Mouse (Mus musculus): ENCODE measurements around the gene Myo16. TPM values are rescaled to one million over a fixed set of nuclear protein-coding genes. Genes with fewer than 3 reads are reported as not detected.
A peak's percentile ranks its signal among the peaks of the same experiment; 100 is the strongest.

The Myo16 gene
- polyA plus RNA-seq, 1 experiment from 2014 or later = 3.0 TPM

DNA sequence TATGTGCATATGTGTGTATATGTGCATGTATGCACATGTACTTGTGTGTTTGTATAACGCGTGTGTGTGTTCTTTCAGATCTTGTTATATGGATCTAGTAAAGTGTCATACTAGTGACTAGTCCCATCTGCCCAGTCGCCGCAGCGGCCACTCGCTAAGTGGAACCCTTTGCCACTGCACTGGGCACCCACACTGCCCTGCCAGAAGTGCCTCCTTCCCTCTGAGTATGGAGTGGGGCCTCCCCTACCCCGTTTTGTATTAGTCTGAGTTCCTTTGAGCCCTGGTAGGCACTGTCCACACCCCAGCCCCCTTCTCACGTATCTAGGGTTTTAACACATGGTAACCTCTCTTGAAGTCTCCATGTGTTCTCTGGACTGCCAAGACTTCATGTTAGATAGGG lies 264.3 kb downstream of the Myo16 start:
- Histone ChIP-seq H3K27me3 (ENCODE audit: control insufficient read depth, insufficient read depth, low read length) (no peaks in the 10 kb centered on the region), H3K4me1 (ENCODE audit: control insufficient read depth, insufficient read depth, low read length) (no peaks in the 10 kb centered on the region), H3K27ac (ENCODE audit: low read depth, low read length) (no peak overlapping the region), H3K9me3 (ENCODE audit: control insufficient read depth, low read length) (no peaks in the 10 kb centered on the region), H3K9ac (ENCODE audit: low read length) (no peak overlapping the region), H3K4me2 (no peak overlapping the region), H3K4me3 (ENCODE audit: low read depth, low read length) (no peak overlapping the region), H3K36me3 (ENCODE audit: control insufficient read depth, insufficient read depth, low read length) (no peaks in the 10 kb centered on the region)
- ATAC-seq (ENCODE audit: low FRiP score) = no peak
- no peak for DNase-seq (ENCODE audit: low spot score, missing footprints)
- WGBS = 90% methylated on average over 8 of the region's 8 CpGs

DNA sequence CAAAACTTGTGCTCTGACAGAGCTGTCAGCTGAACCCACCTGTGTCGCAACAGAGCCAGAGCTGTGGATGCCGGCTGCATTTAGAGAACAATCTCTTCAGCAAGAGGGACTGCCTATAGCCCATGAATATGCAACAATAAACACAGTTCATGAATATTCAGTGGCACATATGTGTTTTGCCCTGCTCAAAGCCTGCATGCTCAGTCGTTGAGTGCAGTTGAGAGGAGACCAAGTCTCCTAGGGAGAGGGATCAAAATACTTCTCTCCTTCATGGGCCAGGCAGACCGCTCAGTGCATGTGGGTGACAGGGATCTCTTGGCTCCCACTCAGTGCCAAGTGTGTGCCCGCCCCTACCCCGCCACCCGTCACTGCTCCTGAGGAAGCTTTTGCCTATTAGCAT lies 265.3 kb downstream of the Myo16 start:
- Histone ChIP-seq H3K27me3 (ENCODE audit: control insufficient read depth, insufficient read depth, low read length) (no peaks in the 10 kb centered on the region), H3K4me2 (no peak overlapping the region), H3K4me1 (ENCODE audit: control insufficient read depth, insufficient read depth, low read length) (no peaks in the 10 kb centered on the region), H3K27ac (ENCODE audit: low read depth, low read length) (no peak overlapping the region), H3K4me3 (ENCODE audit: low read depth, low read length) (no peak overlapping the region), H3K9me3 (ENCODE audit: control insufficient read depth, low read length) (no peaks in the 10 kb centered on the region), H3K36me3 (ENCODE audit: control insufficient read depth, insufficient read depth, low read length) (no peaks in the 10 kb centered on the region), H3K9ac (ENCODE audit: low read length) (no peak overlapping the region)
- ATAC-seq (ENCODE audit: low FRiP score) = peak; percentile 47; the same call in 1 of the 2 replicates
- DNase-seq (ENCODE audit: low spot score, missing footprints) = no peak
- WGBS = 64% methylated on average over 7 of the region's 7 CpGs

GRCm38 (mm10) chr8:10419726-10420125 lies 266.0 kb downstream of the Myo16 start:
- Histone ChIP-seq H3K36me3 (ENCODE audit: control insufficient read depth, insufficient read depth, low read length) (no peaks in the 10 kb centered on the region), H3K27me3 (ENCODE audit: control insufficient read depth, insufficient read depth, low read length) (no peaks in the 10 kb centered on the region), H3K4me1 (ENCODE audit: control insufficient read depth, insufficient read depth, low read length) (no peaks in the 10 kb centered on the region), H3K4me2 (no peak overlapping the region), H3K27ac (ENCODE audit: low read depth, low read length) (no peak overlapping the region), H3K4me3 (ENCODE audit: low read depth, low read length) (no peak overlapping the region), H3K9me3 (ENCODE audit: control insufficient read depth, low read length) (no peaks in the 10 kb centered on the region), H3K9ac (ENCODE audit: low read length) (no peak overlapping the region)
- ATAC-seq (ENCODE audit: low FRiP score) = no peak
- 67% methylated on average over 4 of the region's 4 CpGs for WGBS
- no peak for DNase-seq (ENCODE audit: low spot score, missing footprints)

- Histone ChIP-seq H3K9me3 (ENCODE audit: control insufficient read depth, low read length) (no peaks in the 10 kb centered on the region), H3K9ac (ENCODE audit: low read length) (no peak overlapping the region), H3K4me1 (ENCODE audit: control insufficient read depth, insufficient read depth, low read length) (no peaks in the 10 kb centered on the region), H3K27ac (ENCODE audit: low read depth, low read length) (no peak overlapping the region), H3K4me2 (no peak overlapping the region), H3K27me3 (ENCODE audit: control insufficient read depth, insufficient read depth, low read length) (no peaks in the 10 kb centered on the region), H3K36me3 (ENCODE audit: control insufficient read depth, insufficient read depth, low read length) (no peaks in the 10 kb centered on the region), H3K4me3 (ENCODE audit: low read depth, low read length) (no peak overlapping the region)
- no peak for DNase-seq (ENCODE audit: low spot score, missing footprints)
- ATAC-seq (ENCODE audit: low FRiP score) = no peak
- 85% methylated on average over 6 of the region's 6 CpGs for WGBS
Observed at GRCm38 (mm10) chr8:10420551-10420950, 266.8 kb downstream of the Myo16 start.

GRCm38 (mm10) chr8:10421516-10422090 lies 267.9 kb downstream of the Myo16 start:
- no peak overlapping the region for H3K4me3 ChIP-seq (ENCODE audit: low read depth, low read length)
- ATAC-seq (ENCODE audit: low FRiP score) (no peak), DNase-seq (ENCODE audit: low spot score, missing footprints) (peak; percentile 33)
- 93% methylated on average over 9 of the region's 9 CpGs for WGBS
- H3K27me3 ChIP-seq (ENCODE audit: control insufficient read depth, insufficient read depth, low read length) = no peaks in the 10 kb centered on the region
- no peak overlapping the region for H3K4me2 ChIP-seq
- no peak overlapping the region for H3K27ac ChIP-seq (ENCODE audit: low read depth, low read length)
- H3K36me3 ChIP-seq (ENCODE audit: control insufficient read depth, insufficient read depth, low read length) = no peaks in the 10 kb centered on the region
- H3K9ac ChIP-seq (ENCODE audit: low read length) = no peak overlapping the region
- H3K4me1 ChIP-seq (ENCODE audit: control insufficient read depth, insufficient read depth, low read length) = no peaks in the 10 kb centered on the region
- H3K9me3 ChIP-seq (ENCODE audit: control insufficient read depth, low read length) = no peaks in the 10 kb centered on the region

DNA sequence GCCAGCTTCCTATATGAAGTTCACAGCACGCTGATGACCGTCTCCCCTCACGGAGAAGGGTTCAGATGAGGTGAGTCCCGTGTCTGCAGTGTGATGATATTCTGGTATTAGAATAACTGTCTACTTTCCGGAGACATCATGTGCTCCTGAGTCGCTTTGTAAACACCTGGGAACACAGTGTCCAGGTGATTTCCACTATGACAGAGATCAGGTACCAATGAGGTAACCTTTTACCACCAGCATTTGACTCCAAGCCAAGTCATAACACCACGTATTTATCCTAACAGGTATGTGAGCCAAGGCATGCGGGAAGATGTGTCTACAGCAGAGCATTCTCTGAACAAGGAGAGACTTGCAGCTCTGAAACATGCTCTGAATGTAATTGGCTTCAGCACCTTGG lies 281.8 kb downstream of the Myo16 start:
- no peak overlapping the region for H3K4me2 ChIP-seq
- H3K36me3 ChIP-seq (ENCODE audit: control insufficient read depth, insufficient read depth, low read length) = no peaks in the 10 kb centered on the region
- H3K4me1 ChIP-seq (ENCODE audit: control insufficient read depth, insufficient read depth, low read length) = peaks cover 2% of the 10 kb centered on the region; the same call in 1 of the 2 replicates
- H3K4me3 ChIP-seq (ENCODE audit: low read depth, low read length) = no peak overlapping the region
- no peaks in the 10 kb centered on the region for H3K27me3 ChIP-seq (ENCODE audit: control insufficient read depth, insufficient read depth, low read length)
- H3K27ac ChIP-seq (ENCODE audit: low read depth, low read length) = no peak overlapping the region
- WGBS = 87% methylated on average over 8 of the region's 8 CpGs
- no peak overlapping the region for H3K9ac ChIP-seq (ENCODE audit: low read length)
- H3K9me3 ChIP-seq (ENCODE audit: control insufficient read depth, low read length) = no peaks in the 10 kb centered on the region
- DNase-seq (ENCODE audit: low spot score, missing footprints) = no peak
- ATAC-seq (ENCODE audit: low FRiP score) = no peak

GRCm38 (mm10) chr8:10438772-10439171 lies 285.1 kb downstream of the Myo16 start:
- no peaks in the 10 kb centered on the region for H3K9me3 ChIP-seq (ENCODE audit: control insufficient read depth, low read length)
- ATAC-seq (ENCODE audit: low FRiP score) = peak; percentile 35; the same call in 1 of the 2 replicates
- WGBS = 21% methylated on average over 11 of the region's 11 CpGs

DNA sequence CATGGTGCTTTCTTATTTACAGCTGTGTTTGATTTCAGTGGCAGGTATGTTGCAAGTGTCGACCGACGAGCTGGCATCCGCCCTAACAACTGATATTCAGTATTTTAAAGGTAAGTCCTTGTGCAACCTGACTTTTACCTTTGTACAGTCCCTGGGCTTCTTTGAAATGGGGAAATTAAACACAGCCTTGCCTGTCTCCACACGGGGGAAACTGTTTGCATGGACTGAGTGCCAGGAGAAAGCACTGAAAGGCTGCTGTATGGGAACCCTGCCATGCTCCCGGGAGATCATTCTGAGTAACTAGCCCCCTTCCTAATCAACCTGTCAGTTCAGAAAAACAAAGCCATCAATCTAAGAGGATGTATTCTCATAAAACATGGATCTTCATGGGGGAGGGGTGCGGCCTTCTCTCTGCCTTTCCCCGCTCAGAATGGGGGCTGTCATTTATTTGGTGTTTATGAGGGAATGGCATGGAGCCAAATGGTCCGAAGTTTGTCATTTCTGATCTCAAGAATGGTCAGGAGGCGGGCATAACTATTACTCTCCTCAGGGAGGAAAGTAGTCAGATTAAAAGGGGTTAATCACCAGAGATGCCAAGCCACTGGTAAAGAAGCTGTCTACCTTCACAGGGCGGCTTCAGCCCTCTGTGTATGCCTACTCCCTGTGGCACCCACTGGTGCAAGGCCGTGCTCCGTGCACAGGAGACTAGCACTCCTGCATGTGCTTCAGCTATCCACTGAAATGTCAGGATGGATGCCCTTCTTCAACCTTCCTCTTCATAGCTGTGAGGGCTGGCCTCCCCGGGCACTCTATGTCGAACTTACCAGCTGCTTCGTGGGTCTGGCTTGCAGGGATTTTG lies 286.1 kb downstream of the Myo16 start:
- Histone ChIP-seq H3K36me3 (ENCODE audit: control insufficient read depth, insufficient read depth, low read length) (no peaks in the 10 kb centered on the region), H3K4me2 (no peak overlapping the region), H3K4me3 (ENCODE audit: low read depth, low read length) (no peak overlapping the region), H3K27me3 (ENCODE audit: control insufficient read depth, insufficient read depth, low read length) (no peaks in the 10 kb centered on the region), H3K27ac (ENCODE audit: low read depth, low read length) (no peak overlapping the region), H3K9ac (ENCODE audit: low read length) (no peak overlapping the region), H3K4me1 (ENCODE audit: control insufficient read depth, insufficient read depth, low read length) (peaks cover 2% of the 10 kb centered on the region; the same call in 1 of the 2 replicates), H3K9me3 (ENCODE audit: control insufficient read depth, low read length) (no peaks in the 10 kb centered on the region)
- DNase-seq (ENCODE audit: low spot score, missing footprints) = no peak
- no peak for ATAC-seq (ENCODE audit: low FRiP score)
- WGBS = 79% methylated on average over 16 of the region's 16 CpGs

More at GRCm38 (mm10) chr8:10438772-10439171, 285.1 kb downstream of the Myo16 start:
- Histone ChIP-seq H3K27me3 (ENCODE audit: control insufficient read depth, insufficient read depth, low read length) (no peaks in the 10 kb centered on the region), H3K36me3 (ENCODE audit: control insufficient read depth, insufficient read depth, low read length) (no peaks in the 10 kb centered on the region), H3K9ac (ENCODE audit: low read length) (no peak overlapping the region), H3K27ac (ENCODE audit: low read depth, low read length) (no peak overlapping the region), H3K4me3 (ENCODE audit: low read depth, low read length) (no peak overlapping the region), H3K4me1 (ENCODE audit: control insufficient read depth, insufficient read depth, low read length) (peaks cover 2% of the 10 kb centered on the region; the same call in 1 of the 2 replicates), H3K4me2 (no peak overlapping the region)
- peak; percentile 98 for DNase-seq (ENCODE audit: low spot score, missing footprints)

- Histone ChIP-seq H3K36me3 (ENCODE audit: control insufficient read depth, insufficient read depth, low read length) (no peaks in the 10 kb centered on the region), H3K4me1 (ENCODE audit: control insufficient read depth, insufficient read depth, low read length) (peaks cover 2% of the 10 kb centered on the region; the same call in 1 of the 2 replicates), H3K27ac (ENCODE audit: low read depth, low read length) (no peak overlapping the region), H3K9me3 (ENCODE audit: control insufficient read depth, low read length) (no peaks in the 10 kb centered on the region), H3K27me3 (ENCODE audit: control insufficient read depth, insufficient read depth, low read length) (no peaks in the 10 kb centered on the region), H3K9ac (ENCODE audit: low read length) (no peak overlapping the region), H3K4me3 (ENCODE audit: low read depth, low read length) (no peak overlapping the region), H3K4me2 (no peak overlapping the region)
- WGBS = 54% methylated on average over 3 of the region's 3 CpGs
- no peak for ATAC-seq (ENCODE audit: low FRiP score)
- DNase-seq (ENCODE audit: low spot score, missing footprints) = no peak
Observed at GRCm38 (mm10) chr8:10442562-10442961, 288.9 kb downstream of the Myo16 start.

All from midbrain, embryonic 11.5 days (tissue).